Mouse (Mus musculus): Measurements from ENCODE around the gene Fiz1.
A peak's percentile ranks its signal among the peaks of the same experiment; 100 is the strongest.

- peak; percentile 3; the same call in 1 of the 2 replicates for TF ChIP-seq CTCF (IDR thresholded peaks at IDR 0.05)
- 0 out of 2 replicates have a peak, but pooled peaks have one; percentile 12 for TF ChIP-seq EP300 (IDR thresholded peaks at IDR 0.05; ENCODE audit: insufficient read depth, low read depth, low read length)
- TF ChIP-seq POLR2A (IDR thresholded peaks at IDR 0.05; ENCODE audit: insufficient read depth, low read depth, low read length): peak; percentile 81
Measured at GRCm38 (mm10) chr7:5038109-5038732, 23.7 kb upstream of the Fiz1 start, which contains the start of gene Zfp784.

Data from heart, adult 2 months (tissue).